Mouse (Mus musculus) stomach, postnatal 0 days (tissue): ENCODE data around the gene Txndc9. TPM values are rescaled to one million over a fixed set of nuclear protein-coding genes. Genes with fewer than 3 reads are reported as not detected.

ENCODE experiments used
- ATAC-seq: fragments of 200-750 bp; cut with Nextera tagmentation; 2 replicates; pipeline ENCODE4 v1.8.0; 2017; ENCODE audit not compliant: low FRiP score, low TSS enrichment
- DNase-seq: peaks from one replicate; pipeline ENCODE4 v3.0.0-alpha.2; 2016; ENCODE audit warnings: low spot score
- H3K27ac ChIP-seq: fragments of 300-500 bp; sonication (generic); replicated peaks from 2 replicates; pipeline ENCODE4 v1.5.1; 2014; ENCODE audit warnings: mild to moderate bottlenecking, control low read depth
- H3K27me3 ChIP-seq: fragments of 300-500 bp; sonication (generic); 2 replicates; pipeline ENCODE4 v1.6.1; 2014; ENCODE audit warnings: low read length; ENCODE audit not compliant: control insufficient read depth, insufficient read depth
- H3K36me3 ChIP-seq: fragments of 300-500 bp; sonication (generic); 2 replicates; pipeline ENCODE4 v1.6.1; 2014; ENCODE audit warnings: low read length, mixed read lengths; ENCODE audit not compliant: control insufficient read depth, insufficient read depth
- H3K4me1 ChIP-seq: fragments of 300-500 bp; sonication (generic); replicated peaks from 2 replicates; pipeline ENCODE4 v1.6.1; 2014; ENCODE audit warnings: antibody characterized with exemption; ENCODE audit not compliant: control insufficient read depth, insufficient read depth
- H3K4me2 ChIP-seq: fragments of 300-500 bp; sonication (generic); replicated peaks from 2 replicates; pipeline ENCODE4 v1.6.1; 2014; ENCODE audit warnings: low read depth, mild to moderate bottlenecking, control low read depth, moderate library complexity
- H3K4me3 ChIP-seq: fragments of 300-500 bp; sonication (generic); 2 replicates; pipeline ENCODE4 v1.5.1; 2014; ENCODE audit warnings: low read depth, low read length, control low read depth
- H3K9ac ChIP-seq: fragments of 300-500 bp; sonication (generic); 2 replicates; pipeline ENCODE4 v1.6.1; 2014; ENCODE audit warnings: mild to moderate bottlenecking, low read length, control low read depth, mixed read lengths
- H3K9me3 ChIP-seq: fragments of 300-500 bp; sonication (generic); 2 replicates; pipeline ENCODE4 v1.6.1; 2016; ENCODE audit warnings: low read length; ENCODE audit not compliant: control insufficient read depth
- CTCF ChIP-seq: IDR thresholded peaks from 2 replicates; pipeline ENCODE4 v1.5.1; 2016; ENCODE audit warnings: antibody characterized with exemption, low read depth, mild to moderate bottlenecking, moderate library complexity
- EP300 ChIP-seq: optimal IDR thresholded peaks from 2 replicates; pipeline ENCODE3; 2016; ENCODE audit warnings: antibody characterized with exemption
- WGBS: fragments of 180-500 bp; shearing (Covaris S2); extraction: QIAGEN DNeasy Blood & Tissue Kit; methylation state at CpG from one replicate; pipeline ENCODE4 v1.1.7; 2014; 5-methylcytosine and 5-hydroxymethylcytosine counted together
- polyA plus RNA-seq: library from polyadenylated mRNA; unstranded; fragments of >200 nt; fragmentation: Nextera tagmentation; extraction: Ambion mirVana; gene quantifications from 2 replicates; pipeline ENCODE4 v1.2.1, GENCODE M21; 2015

Gene Txndc9
- polyA plus RNA-seq, 1 experiment from 2014 or later, result 119 TPM

DNA sequence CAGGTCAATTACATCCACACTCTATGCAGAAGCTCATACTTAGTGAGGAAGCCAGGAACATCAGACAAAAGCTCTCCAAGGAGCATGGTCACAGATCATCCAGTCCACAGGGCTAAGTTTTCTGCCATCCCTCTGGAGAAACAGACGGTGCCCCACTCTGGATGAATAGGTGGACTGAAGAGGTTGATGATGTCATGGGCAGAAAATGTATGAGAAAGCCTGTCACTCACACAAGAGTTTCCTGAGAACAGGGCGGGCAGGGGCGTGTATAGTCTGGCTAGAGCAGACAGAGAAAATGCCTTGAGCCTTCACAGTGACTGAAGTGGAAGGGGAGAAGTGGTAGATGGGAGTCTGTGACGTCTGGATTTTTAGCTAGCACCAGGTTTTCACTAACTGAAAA, 26.2 kb downstream of the Txndc9 start:
- ATAC-seq, result no peak
- H3K9ac ChIP-seq, result no peak overlapping the region
- H3K9me3 ChIP-seq, result no peaks in the 10 kb centered on the region
- WGBS, result 44% methylated on average over 4 of the region's 4 CpGs
- no peak overlapping the region for H3K27ac ChIP-seq
- no peaks in the 10 kb centered on the region for H3K36me3 ChIP-seq
- no peaks in the 10 kb centered on the region for H3K27me3 ChIP-seq
- TF ChIP-seq CTCF, result no peak
- TF ChIP-seq EP300, result no peak
- no peak overlapping the region for H3K4me3 ChIP-seq
- DNase-seq, result no peak
- no peak overlapping the region for H3K4me2 ChIP-seq
- H3K4me1 ChIP-seq, result no peaks in the 10 kb centered on the region

DNA sequence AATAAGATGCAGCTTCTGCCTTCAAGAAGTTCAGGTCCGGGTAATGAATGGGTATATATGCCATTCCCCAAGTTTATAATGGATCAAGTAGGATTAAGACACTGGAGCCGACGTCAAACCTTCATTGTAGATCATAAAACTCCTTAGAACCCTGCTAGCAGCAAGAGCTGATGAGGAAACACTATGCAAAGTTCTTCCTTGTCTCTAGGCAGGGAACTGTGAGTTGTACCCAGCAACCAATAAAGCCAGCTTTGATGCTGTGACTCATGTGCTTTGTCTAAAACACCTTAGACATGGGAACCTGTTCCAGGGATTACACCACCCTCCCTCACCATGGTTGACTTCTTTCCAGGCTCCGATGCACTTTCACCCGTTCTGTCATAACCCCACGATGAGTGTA, 28.9 kb downstream of the Txndc9 start:
- WGBS, result 61% methylated on average over 6 of the region's 6 CpGs
- no peak overlapping the region for H3K4me3 ChIP-seq
- H3K9ac ChIP-seq, result no peak overlapping the region
- no peaks in the 10 kb centered on the region for H3K27me3 ChIP-seq
- no peak for TF ChIP-seq CTCF
- TF ChIP-seq EP300, result no peak
- no peak overlapping the region for H3K4me2 ChIP-seq
- no peaks in the 10 kb centered on the region for H3K36me3 ChIP-seq
- no peaks in the 10 kb centered on the region for H3K4me1 ChIP-seq
- no peaks in the 10 kb centered on the region for H3K9me3 ChIP-seq
- no peak for DNase-seq
- H3K27ac ChIP-seq, result no peak overlapping the region
- peak; percentile 49; the same call in 1 of the 2 replicates for ATAC-seq

DNA sequence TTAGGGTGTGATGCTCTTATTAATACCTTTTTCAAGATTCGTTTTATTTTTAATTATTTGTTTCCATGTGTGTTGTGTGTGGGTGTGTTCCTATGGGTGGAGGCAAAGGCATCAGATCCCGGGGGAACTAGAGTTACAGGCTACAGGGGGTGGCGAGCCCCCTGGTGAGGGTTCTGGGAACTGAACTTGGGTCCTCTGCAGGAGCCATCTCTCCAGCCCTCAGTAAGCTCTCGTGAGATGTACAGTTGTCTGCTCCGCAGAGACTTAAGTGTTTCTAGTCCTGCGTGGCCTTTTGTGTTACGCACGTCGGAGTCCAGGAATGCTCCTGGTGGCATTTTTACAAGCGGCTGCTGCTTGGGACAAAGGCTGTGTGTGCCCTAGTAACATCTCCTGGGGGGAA, 32.1 kb downstream of the Txndc9 start:
- no peaks in the 10 kb centered on the region for H3K36me3 ChIP-seq
- no peak overlapping the region for H3K4me3 ChIP-seq
- H3K4me1 ChIP-seq, result no peaks in the 10 kb centered on the region
- no peak overlapping the region for H3K9ac ChIP-seq
- H3K27ac ChIP-seq, result no peak overlapping the region
- DNase-seq (no peak), ATAC-seq (no peak)
- WGBS, result 55% methylated on average over 10 of the region's 10 CpGs
- H3K4me2 ChIP-seq, result no peak overlapping the region
- H3K27me3 ChIP-seq, result no peaks in the 10 kb centered on the region
- TF ChIP-seq EP300 (no peak), CTCF (0 out of 2 replicates have a peak, but pooled peaks have one; percentile 3)
- no peaks in the 10 kb centered on the region for H3K9me3 ChIP-seq

DNA sequence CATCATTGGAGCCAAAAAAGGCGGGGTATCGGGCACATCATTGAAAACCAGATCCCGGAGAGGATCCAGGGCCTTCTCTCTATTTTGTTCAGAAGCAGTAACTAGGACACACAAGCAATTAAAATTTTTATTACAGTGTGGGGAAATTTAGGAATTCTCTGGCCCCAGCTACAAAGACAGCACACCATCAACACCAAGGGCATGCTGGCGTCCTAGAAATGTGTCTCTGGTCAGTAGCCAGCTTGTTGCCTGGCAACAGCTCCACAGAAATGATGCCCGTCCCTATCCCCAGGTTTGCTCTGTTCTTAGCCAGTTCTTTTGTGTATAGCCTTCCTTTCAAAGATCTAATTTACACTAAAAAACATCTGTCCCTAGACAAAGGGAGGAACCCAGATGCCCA, 38.2 kb downstream of the Txndc9 start:
- WGBS, result 69% methylated on average over 5 of the region's 5 CpGs
- no peaks in the 10 kb centered on the region for H3K27me3 ChIP-seq
- no peaks in the 10 kb centered on the region for H3K4me1 ChIP-seq
- H3K4me2 ChIP-seq, result no peak overlapping the region
- no peak overlapping the region for H3K27ac ChIP-seq
- no peak overlapping the region for H3K4me3 ChIP-seq
- ATAC-seq (no peak), DNase-seq (no peak)
- no peak for TF ChIP-seq CTCF
- TF ChIP-seq EP300, result no peak
- H3K36me3 ChIP-seq, result no peaks in the 10 kb centered on the region
- no peaks in the 10 kb centered on the region for H3K9me3 ChIP-seq
- H3K9ac ChIP-seq, result no peak overlapping the region

DNA sequence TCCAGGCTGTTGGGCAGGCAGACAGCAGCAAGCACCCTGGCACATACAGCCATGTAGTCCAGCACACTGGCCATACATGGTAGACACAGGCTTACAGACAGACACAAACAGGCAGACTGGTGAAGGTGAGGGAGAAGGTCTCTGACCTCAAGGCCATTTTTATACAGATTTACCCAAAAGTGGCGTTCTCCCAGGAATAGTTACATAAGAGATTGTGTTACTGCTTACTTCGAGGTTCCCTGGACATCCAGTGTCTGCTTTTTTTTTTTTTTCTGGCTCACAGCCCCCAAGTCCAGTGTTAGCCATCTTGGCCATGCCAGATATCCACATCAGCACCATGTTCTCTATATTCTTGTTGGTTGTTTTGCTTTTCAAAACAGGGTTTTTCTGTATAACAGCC, 39.2 kb downstream of the Txndc9 start:
- H3K4me1 ChIP-seq, result no peaks in the 10 kb centered on the region
- H3K9ac ChIP-seq, result no peak overlapping the region
- WGBS, result 67% methylated on average over 2 of the region's 2 CpGs
- TF ChIP-seq EP300 (no peak), CTCF (no peak)
- no peak for DNase-seq
- H3K27ac ChIP-seq, result no peak overlapping the region
- no peak for ATAC-seq
- no peak overlapping the region for H3K4me2 ChIP-seq
- no peaks in the 10 kb centered on the region for H3K27me3 ChIP-seq
- no peaks in the 10 kb centered on the region for H3K9me3 ChIP-seq
- no peaks in the 10 kb centered on the region for H3K36me3 ChIP-seq
- H3K4me3 ChIP-seq, result no peak overlapping the region

DNA sequence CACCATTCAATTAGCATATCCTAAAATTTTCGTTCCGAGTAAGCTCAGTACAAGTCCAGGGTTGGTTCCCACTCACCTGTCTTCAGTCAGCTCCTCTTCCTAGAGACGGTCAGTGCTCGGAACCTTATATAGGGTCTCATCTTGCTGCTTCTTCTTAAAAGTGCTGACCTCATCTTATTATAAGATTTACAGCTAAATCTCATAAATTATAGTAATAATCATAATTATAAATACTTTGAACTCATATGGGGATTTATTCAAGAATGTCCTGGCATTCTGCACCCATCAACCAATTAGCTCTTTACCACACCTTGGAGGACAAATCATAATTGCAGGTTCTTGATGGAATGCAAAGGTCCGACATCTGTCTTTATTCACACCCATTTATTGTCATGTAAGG, 40.0 kb downstream of the Txndc9 start, which contains the start of gene Lyg1:
Gene Lyg1 (minus strand): TSS at position 101 of the 400 bp plus-strand sequence.
- H3K27ac ChIP-seq, result no peak within 1 kb of the TSS
- no peaks in the 10 kb centered on the region for H3K27me3 ChIP-seq
- H3K4me1 ChIP-seq, result no peaks in the 10 kb centered on the region
- TF ChIP-seq CTCF (no peak), EP300 (no peak)
- no peaks in the 10 kb centered on the region for H3K36me3 ChIP-seq
- WGBS, result 78% methylated on average over 5 of the region's 5 CpGs
- no peak within 1 kb of the TSS for H3K9ac ChIP-seq
- no peaks in the 10 kb centered on the region for H3K9me3 ChIP-seq
- DNase-seq (no peak), ATAC-seq (no peak)
- H3K4me2 ChIP-seq, result no peak within 1 kb of the TSS
- no peak within 1 kb of the TSS for H3K4me3 ChIP-seq
